Mouse (Mus musculus): ENCODE data around the gene Nr2c1.

GRCm38 (mm10) chr10:94117916-94118315 lies 29.9 kb upstream of the Nr2c1 start:
- TF ChIP-seq POLR2A (IDR thresholded peaks at IDR 0.05; ENCODE audit: low read depth, low read length) (no peak), CTCF (IDR thresholded peaks at IDR 0.05; ENCODE audit: borderline replicate concordance, insufficient read depth, low read length) (no peak)

Measured in embryonic fibroblast, embryonic 13.5 days (primary cell).